Mouse (Mus musculus) liver, embryonic 14.5 days (tissue): ENCODE results near the gene Gramd4. TPM values are rescaled to one million over a fixed set of nuclear protein-coding genes. Genes with fewer than 3 reads are reported as not detected.

ENCODE experiments used
- ATAC-seq: fragments of 200-750 bp; cut with Nextera tagmentation; 2 replicates; pipeline ENCODE4 v1.8.0; 2017; ENCODE audit warnings: moderate number of reproducible peaks, mild to moderate bottlenecking, moderate library complexity; ENCODE audit not compliant: insufficient read depth
- DNase-seq, 3 experiments: peaks; one replicate each; pipeline ENCODE4 v3.0.0-alpha.2; 2012 to 2013; ENCODE audit warnings: low read depth in 3 of 3, low spot score in 3 of 3
- H3K27ac ChIP-seq: fragments of 300-500 bp; sonication (generic); 2 replicates; pipeline ENCODE4 v1.5.1; 2014; ENCODE audit warnings: moderate library complexity, mild to moderate bottlenecking, control low read depth, inconsistent platforms
- H3K27me3 ChIP-seq: fragments of 300-500 bp; sonication (generic); 2 replicates; pipeline ENCODE4 v1.6.1; 2014; ENCODE audit warnings: mild to moderate bottlenecking, low read length, moderate library complexity; ENCODE audit not compliant: control insufficient read depth, insufficient read depth
- H3K36me3 ChIP-seq: fragments of 300-500 bp; sonication (generic); replicated peaks from 2 replicates; pipeline ENCODE4 v1.6.1; 2014; ENCODE audit warnings: low read depth; ENCODE audit not compliant: control insufficient read depth, insufficient read depth
- H3K4me1 ChIP-seq, 2 experiments: fragments of 200-500 bp in 1 of 2; fragments of 300-500 bp in 1 of 2; sonication (generic) in 1 of 2; replicated peaks; 2 replicates each; pipeline ENCODE4 v1.6.1; 2012 to 2014; ENCODE audit warnings: antibody characterized with exemption in 1 of 2, inconsistent platforms in 1 of 2, low read length in 1 of 2; ENCODE audit not compliant: control insufficient read depth in 2 of 2, insufficient read depth in 2 of 2
- H3K4me2 ChIP-seq: fragments of 300-500 bp; sonication (generic); 2 replicates; pipeline ENCODE4 v1.6.1; 2014; ENCODE audit warnings: low read depth, mild to moderate bottlenecking, control low read depth, moderate library complexity
- H3K4me3 ChIP-seq, 2 experiments: fragments of 200-500 bp in 1 of 2; fragments of 300-500 bp in 1 of 2; sonication (generic) in 1 of 2; 2 replicates each; pipeline ENCODE4 v1.5.1; 2012 to 2014; ENCODE audit warnings: low read depth in 2 of 2, low read length in 2 of 2, mild to moderate bottlenecking in 2 of 2, control low read depth in 1 of 2, inconsistent platforms in 1 of 2, moderate library complexity in 1 of 2; ENCODE audit not compliant: insufficient read depth in 1 of 2
- H3K9ac ChIP-seq: fragments of 300-500 bp; sonication (generic); replicated peaks from 2 replicates; pipeline ENCODE4 v1.6.1; 2014; ENCODE audit warnings: mild to moderate bottlenecking, control low read depth, moderate library complexity
- H3K9me3 ChIP-seq: fragments of 300-500 bp; sonication (generic); 2 replicates; pipeline ENCODE4 v1.6.1; 2016; ENCODE audit warnings: low read length, mixed read lengths; ENCODE audit not compliant: control insufficient read depth
- CTCF ChIP-seq: IDR thresholded peaks from 2 replicates; pipeline ENCODE4 v1.5.1; 2016; ENCODE audit warnings: antibody characterized with exemption, low read depth, control low read depth
- EP300 ChIP-seq: IDR thresholded peaks from 2 replicates; pipeline ENCODE4 v1.6.1; 2016; ENCODE audit warnings: antibody characterized with exemption, low read depth
- WGBS: fragments of 180-500 bp; shearing (Covaris S2); extraction: QIAGEN DNeasy Blood & Tissue Kit; methylation state at CpG from one replicate; pipeline ENCODE4 v1.1.7; 2014; ENCODE audit not compliant: insufficient replicate concordance; 5-methylcytosine and 5-hydroxymethylcytosine counted together
- polyA plus RNA-seq, 2 experiments: library from polyadenylated mRNA; depleted of rRNA in 1 of 2; stranded (reverse) in 1 of 2; unstranded in 1 of 2; fragments of >200 nt; fragmentation: Nextera tagmentation in 1 of 2; extraction: Ambion mirVana in 1 of 2; gene quantifications; 2 replicates each; pipeline versions ENCODE4 v1.2.1 to v1.2.3; 2012 to 2014

Gene Gramd4
- polyA plus RNA-seq, 2 experiments = 2.5 to 7.5 TPM

- DNase-seq = no peak
Observed at GRCm38 (mm10) chr15:86080408-86080807, 22.9 kb downstream of the Gramd4 start.

GRCm38 (mm10) chr15:86081654-86082053 is 24.2 kb downstream of the Gramd4 start:
- 83% methylated on average over 12 of the region's 12 CpGs for WGBS
- no peak for DNase-seq
- no peak for ATAC-seq
- H3K27me3 ChIP-seq = no peaks in the 10 kb centered on the region
- no peak overlapping the region for H3K27ac ChIP-seq
- peaks cover 0 to 9% of the 10 kb centered on the region in 2 experiments; a peak in 2 of 4 replicates for H3K4me1 ChIP-seq
- H3K9ac ChIP-seq = no peak overlapping the region
- TF ChIP-seq EP300 (no peak), CTCF (no peak)
- no peak overlapping the region for H3K4me2 ChIP-seq
- no peaks in the 10 kb centered on the region for H3K9me3 ChIP-seq
- no peak overlapping the region for H3K4me3 ChIP-seq
- H3K36me3 ChIP-seq = no peaks in the 10 kb centered on the region

More at GRCm38 (mm10) chr15:86080408-86080807, 22.9 kb downstream of the Gramd4 start:
- Histone ChIP-seq H3K9ac (no peak overlapping the region), H3K9me3 (no peaks in the 10 kb centered on the region), H3K4me1 (peaks cover 0 to 9% of the 10 kb centered on the region in 2 experiments; a peak in 2 of 4 replicates), H3K4me2 (no peak overlapping the region), H3K27ac (no peak overlapping the region), H3K4me3 (no peak overlapping the region), H3K36me3 (no peaks in the 10 kb centered on the region), H3K27me3 (no peaks in the 10 kb centered on the region)
- no peak for ATAC-seq
- TF ChIP-seq CTCF (no peak), EP300 (no peak)
- WGBS = 82% methylated on average over 1 of the region's 1 CpGs

GRCm38 (mm10) chr15:86082551-86082961 is 25.1 kb downstream of the Gramd4 start:
- Histone ChIP-seq H3K4me2 (no peak overlapping the region), H3K27ac (no peak overlapping the region), H3K9me3 (no peaks in the 10 kb centered on the region), H3K27me3 (no peaks in the 10 kb centered on the region), H3K4me3 (no peak overlapping the region), H3K9ac (no peak overlapping the region), H3K4me1 (peaks cover 0 to 11% of the 10 kb centered on the region in 2 experiments; a peak in 2 of 4 replicates), H3K36me3 (no peaks in the 10 kb centered on the region)
- DNase-seq = no peak
- 79% methylated on average over 11 of the region's 11 CpGs for WGBS
- TF ChIP-seq EP300 = no peak
- TF ChIP-seq CTCF = no peak
- ATAC-seq = no peak

GRCm38 (mm10) chr15:86083261-86083741 is 25.8 kb downstream of the Gramd4 start:
- Histone ChIP-seq H3K4me2 (no peak overlapping the region), H3K4me3 (no peak overlapping the region), H3K9me3 (no peaks in the 10 kb centered on the region), H3K9ac (no peak overlapping the region), H3K27ac (no peak overlapping the region), H3K27me3 (no peaks in the 10 kb centered on the region), H3K36me3 (no peaks in the 10 kb centered on the region), H3K4me1 (peaks cover 0 to 11% of the 10 kb centered on the region in 2 experiments; a peak in 2 of 4 replicates)
- 11% methylated on average over 6 of the region's 6 CpGs for WGBS
- TF ChIP-seq CTCF (no peak), EP300 (no peak)
- DNase-seq = no peak
- ATAC-seq = no peak

GRCm38 (mm10) chr15:86085301-86086225 is 28.1 kb downstream of the Gramd4 start:
- Histone ChIP-seq H3K9ac (no peak overlapping the region), H3K36me3 (no peaks in the 10 kb centered on the region), H3K4me1 (peaks cover 8 to 17% of the 10 kb centered on the region in 2 experiments; a peak in 3 of 4 replicates), H3K27me3 (no peaks in the 10 kb centered on the region), H3K27ac (no peak overlapping the region), H3K9me3 (no peaks in the 10 kb centered on the region), H3K4me2 (no peak overlapping the region), H3K4me3 (no peak overlapping the region)
- TF ChIP-seq EP300 (no peak), CTCF (peak; percentile 84)
- DNase-seq (peak in 1 of 3 experiments; percentile 59), ATAC-seq (no peak)
- WGBS = 40% methylated on average over 17 of the region's 17 CpGs
